Mouse (Mus musculus): ENCODE data around the gene Prr5l. TPM values are rescaled to one million over a fixed set of nuclear protein-coding genes. Genes with fewer than 3 reads are reported as not detected.
"Not testable (repeated sequence)": the region's sequence is repeated elsewhere in the genome, so short reads cannot be mapped to it uniquely, and the experiment has no call there.

Prr5l gene
- total and polyA plus RNA-seq, 3 experiments, result 4.0 to 6.4 (median 5.0) TPM

DNA sequence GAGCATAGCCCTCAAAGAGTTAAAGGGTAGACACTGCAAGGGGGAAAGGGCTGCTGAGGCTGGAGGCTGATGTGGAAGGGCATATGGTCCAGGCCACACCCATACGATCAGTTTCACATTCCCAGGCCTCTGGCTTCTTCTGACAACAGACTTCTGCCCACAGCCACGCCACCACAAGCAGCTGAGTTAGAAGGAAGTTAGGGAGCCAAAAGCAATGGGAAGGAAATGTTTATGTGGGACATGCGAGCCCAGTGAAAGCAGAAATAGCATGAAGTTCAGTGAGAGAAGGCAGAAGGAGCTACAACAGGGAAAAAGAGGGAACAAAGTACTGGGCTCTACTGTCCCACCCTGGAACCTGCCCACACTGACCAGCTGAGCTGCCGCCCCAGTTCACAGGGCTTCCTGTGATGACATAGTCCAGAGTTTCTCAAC, 119.9 kb downstream of the Prr5l start:
- peak; percentile 21 for DNase-seq

GRCm38 (mm10) chr2:101762405-101762804, 120.4 kb downstream of the Prr5l start:
- no peak for DNase-seq

- DNase-seq, result no peak
Measured at GRCm38 (mm10) chr2:101761898-101762297, 120.9 kb downstream of the Prr5l start.

- no peak for DNase-seq
Measured at GRCm38 (mm10) chr2:101759523-101760277, 123.1 kb downstream of the Prr5l start.

- no peak for DNase-seq
Measured at GRCm38 (mm10) chr2:101757806-101758205, 125.0 kb downstream of the Prr5l start.

- DNase-seq, result no peak
Measured at GRCm38 (mm10) chr2:101756069-101756753, 126.6 kb downstream of the Prr5l start.

DNA sequence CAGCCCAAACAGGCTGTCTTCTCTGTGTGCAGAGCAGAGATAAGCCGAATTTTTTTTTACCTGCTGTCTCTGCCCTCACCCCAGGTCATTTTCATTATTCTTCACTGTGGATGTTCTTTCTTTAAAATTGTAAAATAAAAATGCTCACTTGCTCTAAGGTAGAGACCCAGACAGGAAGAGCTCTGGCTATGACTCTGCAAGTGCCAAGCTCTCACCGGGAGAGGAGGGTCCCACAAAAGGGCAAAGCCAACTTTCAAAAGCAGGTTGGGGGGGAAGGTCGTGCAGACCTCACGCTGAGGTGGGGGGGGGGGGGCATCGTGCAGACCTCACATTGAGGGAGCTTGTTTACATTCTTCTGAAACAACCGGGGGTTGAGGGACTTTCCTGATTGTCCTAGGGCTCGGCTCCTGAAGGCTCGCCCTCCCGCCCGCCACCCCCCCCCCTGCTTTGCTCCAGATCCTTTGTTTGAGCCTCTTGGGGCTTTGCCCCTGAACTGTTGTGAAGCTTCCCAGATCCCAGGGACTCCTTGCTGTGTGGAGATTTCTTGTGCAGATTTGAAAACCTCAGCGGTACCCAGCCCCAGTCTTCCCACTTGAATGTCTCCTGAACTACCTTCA, 127.8 kb downstream of the Prr5l start:
- no peak for DNase-seq

DNA sequence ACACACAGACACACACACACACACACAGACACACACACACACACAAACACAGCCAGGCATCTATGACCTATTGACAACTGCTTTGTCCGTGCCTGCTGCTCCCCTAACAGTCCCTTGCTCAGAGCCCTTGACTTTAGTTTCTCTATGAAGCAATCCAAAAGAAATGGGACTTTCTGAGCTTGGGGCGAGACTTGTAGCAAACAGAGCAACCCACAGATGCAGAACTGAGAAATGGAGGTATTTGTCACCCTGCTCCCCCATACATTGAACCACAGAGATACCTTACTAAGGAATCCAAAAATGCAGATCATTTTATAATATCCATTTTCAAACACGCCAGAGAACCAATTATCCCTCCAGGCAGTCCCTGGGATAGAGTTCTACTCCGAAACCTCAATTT, 128.4 kb downstream of the Prr5l start:
- no peak for DNase-seq

DNA sequence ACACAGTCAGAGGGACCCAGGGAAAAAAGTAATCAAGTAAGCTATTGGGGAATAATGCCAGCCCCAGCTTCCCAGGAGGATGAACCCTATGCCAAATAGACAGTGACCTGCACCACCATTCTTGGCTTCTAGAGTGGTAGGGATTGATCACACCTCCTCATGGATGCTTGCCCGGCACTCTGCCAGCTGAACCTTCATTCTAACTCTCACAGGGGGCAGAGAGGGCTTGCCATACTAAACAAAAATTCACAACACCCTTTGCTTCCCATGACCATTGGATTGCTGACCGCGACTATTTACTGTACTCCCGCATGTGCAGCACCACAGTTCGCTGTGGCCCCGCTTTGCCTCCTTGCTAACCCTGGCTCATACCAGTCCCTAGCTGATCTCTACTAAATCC, 129.8 kb downstream of the Prr5l start:
- no peak for DNase-seq

- peak; percentile 59 for DNase-seq
Measured at GRCm38 (mm10) chr2:101752402-101752801, 130.4 kb downstream of the Prr5l start.

GRCm38 (mm10) chr2:101751236-101751922, 131.4 kb downstream of the Prr5l start:
- no peak for DNase-seq

DNA sequence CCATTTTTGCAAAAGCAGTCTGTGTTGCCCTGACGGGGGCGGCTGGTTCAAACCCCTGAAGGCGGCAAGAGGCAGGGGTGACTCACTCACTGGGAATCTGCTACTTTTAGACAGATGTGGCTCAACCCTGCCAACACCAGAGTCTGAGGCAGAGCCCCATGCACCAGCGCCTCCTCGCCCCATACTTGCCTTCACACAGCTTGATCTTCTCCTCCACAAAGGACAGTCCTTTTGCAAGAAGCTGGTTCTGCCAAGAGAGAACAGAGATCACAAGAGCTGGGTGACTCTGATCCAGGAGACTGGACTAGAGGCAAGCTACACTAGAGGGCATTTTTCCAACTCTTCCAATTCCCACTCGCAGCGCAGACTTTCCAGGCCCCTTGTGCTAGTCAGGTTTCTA, 136.3 kb downstream of the Prr5l start:
- DNase-seq, result no peak

- not testable (repeated sequence) for DNase-seq
Measured at GRCm38 (mm10) chr2:101745656-101746055, 137.2 kb downstream of the Prr5l start.

DNA sequence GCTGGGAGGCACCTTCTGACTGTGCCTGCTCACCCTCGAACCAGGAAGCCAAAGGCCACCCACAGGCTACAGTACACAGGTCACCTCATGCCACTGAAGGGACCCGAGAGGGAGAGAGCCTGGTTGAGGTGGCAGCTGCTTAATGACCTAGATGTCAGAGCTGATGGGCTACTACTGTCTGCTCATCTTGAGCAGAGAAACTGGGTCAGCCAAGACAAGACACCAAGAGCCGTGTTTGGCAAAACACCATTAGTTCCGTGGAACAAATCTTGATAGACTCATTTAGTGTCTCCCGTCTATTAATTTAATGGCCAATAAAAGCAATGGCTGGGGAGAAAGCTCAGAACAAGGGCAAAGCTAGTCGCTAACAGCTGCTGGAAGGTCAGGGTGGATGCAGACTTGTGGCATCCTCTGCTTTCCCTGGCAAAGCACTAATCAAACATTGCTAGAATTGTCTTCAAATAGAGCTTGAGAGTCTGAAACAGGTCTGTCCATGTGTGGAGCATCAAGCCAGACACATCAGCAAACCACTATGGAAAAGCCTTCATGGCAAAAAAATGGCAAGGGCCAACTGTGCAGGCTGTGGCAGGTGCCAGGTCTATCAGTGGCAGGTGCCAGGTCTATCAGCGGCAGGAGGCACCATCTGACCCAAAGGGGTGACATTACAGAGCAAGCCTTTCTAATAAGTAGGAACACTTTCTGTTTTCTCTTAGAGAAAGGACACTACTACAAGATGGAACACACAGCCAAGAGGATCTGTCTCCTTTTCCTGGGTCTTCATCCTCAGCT, 140.6 kb downstream of the Prr5l start:
- DNase-seq, result no peak

- no peak for DNase-seq
Measured at GRCm38 (mm10) chr2:101741653-101742052, 141.2 kb downstream of the Prr5l start.

DNA sequence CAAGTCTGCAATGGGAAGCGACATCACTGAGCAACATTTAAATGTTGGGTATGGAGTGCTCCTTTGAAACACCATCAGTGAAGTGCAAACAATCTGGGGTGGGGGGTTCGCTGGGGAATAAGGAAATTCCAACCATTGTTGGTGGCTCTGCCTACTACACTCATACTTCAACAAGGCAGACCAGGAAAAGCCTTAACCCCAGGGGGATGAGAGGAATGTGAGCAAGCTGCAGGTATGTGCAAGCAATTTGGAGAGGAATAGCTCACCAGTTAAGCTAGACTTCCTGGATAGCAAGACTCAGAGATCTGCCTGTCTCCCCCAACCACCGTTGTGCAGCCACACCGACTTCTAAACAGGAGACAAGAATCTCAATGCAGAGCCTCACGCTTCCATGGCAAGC, 142.9 kb downstream of the Prr5l start:
- no peak for DNase-seq

GRCm38 (mm10) chr2:101733564-101733963, 149.3 kb downstream of the Prr5l start:
- peak; percentile 33 for DNase-seq

DNA sequence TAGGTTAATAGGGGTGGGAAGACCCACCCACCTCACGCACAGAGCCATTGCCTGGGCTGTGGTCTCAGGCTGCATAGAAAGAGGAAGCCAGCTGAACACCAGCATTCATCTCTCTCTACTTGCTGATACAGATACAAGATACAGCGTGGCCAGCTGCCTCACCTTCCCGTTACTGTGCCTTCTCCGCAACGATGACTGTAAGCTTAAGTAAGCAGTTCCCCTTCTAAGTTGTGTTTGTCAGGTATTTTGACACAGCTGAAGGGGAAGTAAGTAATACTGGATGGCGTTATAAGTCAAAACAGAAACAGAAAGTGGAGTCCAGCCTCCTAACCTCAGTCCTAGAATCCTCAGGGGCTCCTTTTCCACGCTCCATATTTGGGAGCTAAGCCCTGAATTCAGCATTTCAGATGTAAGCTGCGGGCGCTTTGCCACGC, 150.0 kb downstream of the Prr5l start:
- DNase-seq, result no peak

DNA sequence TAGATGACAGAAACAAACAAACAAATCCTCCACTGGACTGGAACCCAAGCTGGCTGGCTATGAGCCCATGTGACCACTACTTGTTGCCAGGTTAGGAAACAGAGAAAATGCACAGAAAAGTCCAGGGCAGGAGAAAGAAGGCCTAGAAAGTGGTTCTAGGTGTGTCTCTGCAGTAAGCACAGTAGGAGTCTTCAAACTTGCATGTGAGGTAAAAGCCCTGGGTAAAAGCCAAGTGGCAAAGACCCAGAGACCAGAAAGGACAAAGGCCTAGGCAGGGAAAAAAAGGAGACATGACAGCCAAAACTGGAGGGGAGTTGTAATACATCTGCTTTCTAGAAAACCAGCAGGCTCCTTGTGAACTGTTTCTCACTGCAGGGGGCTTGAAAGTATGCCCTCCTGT, 151.9 kb downstream of the Prr5l start:
- DNase-seq, result peak; percentile 32

- DNase-seq, result no peak
Measured at GRCm38 (mm10) chr2:101729472-101729871, 153.4 kb downstream of the Prr5l start.

GRCm38 (mm10) chr2:101727787-101728186, 155.0 kb downstream of the Prr5l start:
- no peak for DNase-seq

All from adrenal gland, adult 2 months (tissue).